Mouse (Mus musculus) megakaryocyte-erythroid progenitor cell, adult 5-6 weeks (primary cell): Measurements from ENCODE around the gene Mrpl24. TPM values are rescaled to one million over a fixed set of nuclear protein-coding genes. Genes with fewer than 3 reads are reported as not detected.

Experiments used
- ATAC-seq: replicated peaks from 2 replicates; pipeline ENCODE4 v1.8.0; 2016; ENCODE audit warnings: mild to moderate bottlenecking, inconsistent platforms; ENCODE audit not compliant: severe bottlenecking, poor library complexity, low FRiP score, low TSS enrichment
- total RNA-seq, 2 experiments: library from RNA; stranded (forward) in 1 of 2; stranded (reverse) in 1 of 2; fragments of 200-1000, 215-1000 nt in 1 of 2; fragments of >200 nt in 1 of 2; fragmentation: Nextera tagmentation in 1 of 2; gene quantifications; 2 replicates each; pipeline ENCODE4 v1.2.3; 2014 to 2017

Mrpl24 gene
- total RNA-seq, 2 experiments from 2014 or later, result 118 to 201 TPM

DNA sequence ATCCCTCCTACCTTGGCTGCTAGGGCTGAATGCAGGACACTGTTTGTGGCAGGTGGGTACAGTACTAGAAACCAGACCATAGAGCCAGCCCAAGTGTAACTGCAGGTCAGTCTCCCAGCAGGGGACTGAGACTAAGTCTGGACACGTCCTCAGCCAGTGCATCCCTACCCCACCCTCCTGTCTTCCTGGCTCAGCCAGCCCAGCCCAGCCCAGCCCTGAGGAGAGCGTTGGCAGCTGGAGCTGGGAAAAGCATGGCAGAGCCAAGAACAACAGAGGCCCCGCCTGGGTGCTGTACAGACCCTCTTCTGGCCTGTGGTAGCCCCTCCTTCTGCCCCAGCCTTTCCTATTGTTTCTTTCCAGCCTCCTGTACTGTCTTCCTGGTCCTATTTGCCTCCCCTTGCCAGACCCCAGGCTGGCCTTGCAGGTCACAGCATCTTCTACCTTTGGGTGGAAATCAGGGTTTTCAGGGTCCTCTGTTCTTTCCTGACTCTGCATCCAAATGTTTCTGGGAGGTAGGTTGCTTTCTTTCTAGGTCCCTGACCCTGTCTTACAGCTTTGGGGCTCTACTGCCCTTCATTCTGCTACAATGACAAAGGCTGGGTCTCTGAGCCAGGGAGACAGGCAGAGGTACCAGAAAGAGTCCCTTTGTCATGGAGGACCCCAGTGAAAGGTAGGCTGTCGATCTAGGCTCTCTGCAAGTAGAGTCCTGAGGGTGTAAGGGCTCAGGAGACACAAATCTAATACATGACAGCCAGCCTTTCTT lies 25.7 kb downstream of the Mrpl24 start:
- no peak for ATAC-seq

DNA sequence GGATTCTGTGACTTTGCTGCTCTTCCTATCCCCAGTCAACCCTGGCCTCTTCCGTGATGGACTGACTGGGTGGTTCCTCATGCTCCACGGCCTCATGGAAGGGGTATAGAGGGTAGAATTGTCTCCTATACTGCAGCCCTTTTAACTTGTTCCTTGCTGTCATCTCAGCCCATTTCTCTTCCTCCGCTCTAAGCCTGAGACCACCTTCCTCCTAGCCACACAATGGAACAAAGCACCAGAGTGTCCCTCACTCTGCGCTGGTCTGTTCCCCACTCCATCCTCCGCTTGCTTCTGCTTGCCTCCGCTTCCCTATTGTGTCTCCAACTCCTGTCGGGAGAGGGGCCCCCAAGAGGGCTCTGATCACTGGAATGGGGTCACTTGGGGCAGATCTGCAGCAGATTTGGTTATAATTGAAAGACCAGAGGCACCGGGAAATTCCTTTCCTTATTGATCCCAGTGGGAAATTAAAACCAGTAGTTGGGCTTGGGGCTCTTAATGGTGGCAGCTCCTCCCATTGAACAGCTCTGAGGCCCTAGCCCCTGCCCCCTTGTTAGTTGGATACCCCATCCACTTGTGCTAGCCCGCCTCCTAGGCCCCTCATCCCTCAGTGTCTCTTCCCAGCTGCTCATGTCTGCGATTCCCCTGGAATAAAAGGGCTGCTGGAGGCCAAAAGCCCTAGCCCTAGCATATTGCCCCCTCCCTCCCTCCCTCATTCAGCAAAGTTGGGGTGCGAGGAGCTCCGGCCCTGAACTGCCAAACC lies 26.7 kb downstream of the Mrpl24 start:
- ATAC-seq, result no peak

DNA sequence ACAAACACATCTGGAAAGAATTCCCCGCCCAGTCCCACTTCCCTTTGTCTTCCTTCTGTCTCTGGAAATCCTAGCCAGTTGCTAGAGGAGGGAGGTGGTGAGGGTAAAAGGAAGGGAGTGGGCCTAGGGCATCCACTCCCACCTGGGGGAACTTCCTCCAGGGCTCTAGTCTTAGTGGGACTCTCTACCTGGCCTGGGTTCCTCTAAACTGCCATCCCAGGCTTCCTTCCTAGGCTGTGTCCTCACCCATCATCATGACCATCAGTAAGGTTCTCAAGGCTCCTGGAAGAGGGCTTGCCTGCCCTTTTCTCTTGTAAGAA lies 27.2 kb downstream of the Mrpl24 start:
- ATAC-seq, result no peak

DNA sequence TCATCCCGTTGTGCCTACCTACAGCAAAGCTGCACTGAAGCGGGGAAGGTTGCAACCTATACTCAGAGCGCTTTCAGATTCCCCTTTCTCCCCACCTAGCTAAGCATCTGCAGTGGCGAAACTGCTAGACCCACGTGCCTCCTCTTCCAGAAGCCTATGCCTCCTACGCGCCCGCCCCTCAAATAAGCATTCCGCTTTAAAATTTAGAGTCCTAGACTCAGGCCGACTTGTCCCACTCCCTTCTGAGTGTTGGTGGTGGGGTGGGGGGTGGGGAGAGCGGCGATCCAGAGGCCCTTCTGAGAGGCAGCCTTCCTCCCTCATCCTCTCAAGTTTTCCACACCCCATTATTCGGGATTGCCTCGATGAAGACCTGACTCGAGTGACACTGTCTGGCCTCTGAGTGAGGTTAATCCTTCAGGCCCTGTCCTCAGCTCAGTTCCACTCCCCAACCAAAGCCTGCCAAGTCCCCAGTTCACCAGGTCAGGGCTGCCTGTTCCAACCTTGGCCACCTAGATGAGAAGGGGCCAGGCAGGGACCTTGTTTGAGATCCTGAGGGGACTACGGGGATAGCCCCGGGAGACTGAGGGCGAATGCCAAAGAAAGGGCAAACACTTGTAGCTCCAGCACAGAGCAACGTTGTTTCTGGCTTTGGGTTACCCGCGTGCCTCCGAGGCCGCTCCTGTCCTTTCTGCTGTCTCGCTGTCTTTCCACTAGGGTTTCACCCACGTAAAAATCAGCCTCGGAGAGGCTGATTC lies 27.9 kb downstream of the Mrpl24 start:
- ATAC-seq, result no peak

DNA sequence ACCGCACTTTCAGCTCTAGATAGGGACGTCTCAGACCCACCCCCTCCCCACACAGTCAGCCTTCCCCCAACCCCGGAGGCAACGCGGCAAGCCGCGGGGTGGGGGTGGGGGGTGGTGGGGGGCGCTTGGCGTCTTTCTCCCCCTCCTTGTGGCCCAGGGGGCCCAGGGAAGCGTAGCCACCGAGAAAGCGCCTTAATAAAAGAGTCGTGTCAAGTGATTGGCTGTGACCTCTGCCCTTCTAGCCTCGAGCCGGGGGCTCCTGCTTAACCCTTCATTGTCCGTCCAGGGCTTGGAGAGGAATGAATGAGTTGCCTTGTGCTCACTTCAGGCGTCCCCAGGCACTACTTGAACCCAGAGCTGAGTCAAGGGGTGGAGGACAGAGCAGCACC lies 28.5 kb downstream of the Mrpl24 start:
- no peak for ATAC-seq

DNA sequence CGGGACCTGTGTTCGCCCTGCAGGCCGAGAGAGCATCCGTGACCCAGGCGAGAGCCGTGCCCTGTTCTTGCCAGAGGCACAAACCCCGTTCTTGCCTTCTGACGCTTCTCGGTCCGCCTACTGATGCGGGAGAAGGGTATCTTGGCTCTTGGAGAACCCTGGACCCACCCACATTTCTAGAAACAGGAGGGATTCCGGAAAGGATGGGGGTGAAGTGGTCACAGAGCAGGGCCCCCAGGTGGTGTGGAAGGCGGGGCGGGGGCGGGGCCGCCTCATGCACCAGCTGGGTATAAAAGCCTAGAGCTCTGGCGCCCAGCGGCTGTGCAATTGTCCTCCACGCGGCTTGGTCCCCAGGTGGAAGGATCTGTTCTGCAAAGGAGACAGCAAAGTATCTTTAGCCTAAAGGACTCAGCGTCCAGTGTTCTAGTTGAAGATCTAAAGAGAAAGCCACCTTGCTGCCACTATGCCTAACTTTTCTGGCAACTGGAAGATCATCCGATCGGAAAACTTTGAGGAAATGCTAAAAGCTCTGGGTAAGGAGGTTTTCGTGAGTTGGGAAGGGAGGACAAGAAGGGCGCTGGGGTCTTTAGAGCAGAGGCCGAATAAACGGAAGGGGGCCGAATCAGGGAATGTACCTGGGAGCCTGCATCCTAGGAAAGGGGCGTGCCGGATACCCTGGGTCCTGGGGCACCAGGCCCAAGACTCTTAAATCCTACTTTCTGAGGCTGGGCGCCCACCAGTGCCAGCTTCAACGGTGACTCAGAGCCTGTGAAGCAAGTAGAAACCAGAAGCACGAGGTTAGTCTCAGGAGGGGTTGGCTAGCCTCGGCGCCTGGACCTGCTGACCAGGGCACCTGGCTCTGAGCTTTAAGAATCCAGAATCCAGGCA lies 29.3 kb downstream of the Mrpl24 start, which contains the start of gene Crabp2:
Gene Crabp2, plus strand, starts transcription at position 289 of the 888 bp plus-strand sequence.
- ATAC-seq, result peak; percentile 39; the same call in 1 of the 2 replicates

DNA sequence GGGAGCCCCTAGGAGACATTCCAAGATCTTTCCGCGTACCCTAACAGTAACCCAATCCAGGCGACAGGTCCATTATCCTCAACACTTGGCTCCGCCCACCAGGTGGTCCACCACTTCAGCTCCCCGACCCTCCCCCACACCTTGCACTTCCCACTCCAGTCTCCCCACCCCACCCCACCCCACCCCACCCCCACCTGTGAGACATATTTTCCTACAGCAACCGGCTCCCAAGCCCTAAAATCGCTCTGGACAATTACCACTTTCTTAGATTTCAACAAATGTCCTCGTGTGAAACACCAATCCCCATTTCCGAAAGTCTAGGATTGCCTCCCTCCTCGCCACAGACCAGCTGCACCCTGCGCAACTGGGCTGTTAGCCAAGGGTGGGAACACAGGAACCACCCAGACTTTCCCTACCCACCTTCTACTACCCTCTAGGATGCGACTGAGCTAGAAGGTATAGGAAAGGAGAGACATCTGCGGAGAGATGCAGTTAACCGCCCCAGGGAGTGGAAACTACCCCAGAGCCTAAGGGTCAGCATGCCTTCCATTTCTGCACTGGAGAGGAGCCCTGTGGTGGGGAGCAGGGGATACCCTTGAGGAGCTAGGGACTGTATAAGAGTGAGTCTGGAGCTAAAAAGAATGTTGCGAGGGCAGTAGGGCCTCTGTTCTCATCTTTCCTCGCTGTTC lies 30.1 kb downstream of the Mrpl24 start:
- ATAC-seq, result no peak

DNA sequence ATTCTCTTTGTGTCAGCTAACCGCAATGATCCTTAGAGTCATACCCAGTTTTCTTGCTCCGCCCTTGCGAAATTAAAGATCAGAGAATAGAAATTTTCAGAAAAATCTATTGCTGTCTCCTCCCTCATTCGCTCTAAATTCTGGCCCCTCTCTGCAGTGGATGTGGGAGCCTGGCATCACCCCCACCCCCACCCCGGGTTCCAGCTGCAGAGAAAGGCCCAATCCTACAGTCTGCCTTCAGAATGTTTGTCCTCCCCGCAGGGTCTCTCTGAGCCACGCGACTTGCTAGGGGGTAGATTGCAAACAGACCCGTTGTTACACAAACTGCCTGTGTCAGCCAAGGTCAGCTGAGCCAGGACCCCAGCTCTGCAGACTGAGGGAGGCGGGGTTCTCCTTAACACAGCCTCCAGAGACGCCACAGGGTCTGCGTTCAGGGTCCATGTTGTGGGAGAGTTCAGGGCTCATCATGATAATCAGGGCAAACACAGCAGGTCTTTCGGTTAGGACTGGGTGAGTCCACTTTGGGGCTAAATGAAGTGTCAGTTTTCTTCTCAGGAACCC lies 30.7 kb downstream of the Mrpl24 start:
- no peak for ATAC-seq

DNA sequence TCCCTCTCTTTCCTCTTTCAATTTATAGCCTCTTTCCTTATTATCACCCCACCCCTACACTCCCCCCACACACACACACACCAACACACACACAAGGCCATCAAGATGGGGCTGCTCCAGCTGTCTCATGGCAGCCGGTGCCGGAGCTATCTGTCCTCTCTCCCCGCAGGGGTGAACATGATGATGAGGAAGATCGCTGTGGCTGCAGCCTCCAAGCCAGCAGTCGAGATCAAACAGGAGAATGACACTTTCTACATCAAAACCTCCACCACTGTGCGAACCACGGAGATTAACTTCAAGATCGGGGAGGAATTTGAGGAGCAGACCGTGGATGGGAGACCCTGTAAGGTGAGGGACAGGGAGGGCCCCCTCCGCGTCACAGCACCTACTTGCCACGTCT lies 32.6 kb downstream of the Mrpl24 start:
- ATAC-seq, result no peak

DNA sequence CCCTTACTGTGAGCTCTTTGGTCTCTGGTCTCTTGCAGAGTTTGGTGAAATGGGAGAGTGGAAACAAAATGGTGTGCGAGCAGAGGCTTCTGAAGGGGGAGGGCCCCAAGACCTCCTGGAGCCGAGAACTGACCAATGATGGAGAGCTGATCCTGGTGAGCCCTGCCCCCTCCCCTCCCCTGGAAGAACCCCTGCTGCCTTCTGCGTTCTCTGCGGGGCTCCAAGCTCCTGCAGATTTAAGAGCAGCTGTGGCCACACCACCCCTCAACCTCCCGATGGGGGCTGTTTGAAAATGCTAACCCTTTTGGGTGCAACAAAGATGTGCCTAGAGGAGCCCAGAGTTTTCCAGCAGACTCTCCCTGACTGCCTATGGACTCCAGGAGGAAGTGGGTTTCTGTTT lies 33.1 kb downstream of the Mrpl24 start:
- no peak for ATAC-seq

DNA sequence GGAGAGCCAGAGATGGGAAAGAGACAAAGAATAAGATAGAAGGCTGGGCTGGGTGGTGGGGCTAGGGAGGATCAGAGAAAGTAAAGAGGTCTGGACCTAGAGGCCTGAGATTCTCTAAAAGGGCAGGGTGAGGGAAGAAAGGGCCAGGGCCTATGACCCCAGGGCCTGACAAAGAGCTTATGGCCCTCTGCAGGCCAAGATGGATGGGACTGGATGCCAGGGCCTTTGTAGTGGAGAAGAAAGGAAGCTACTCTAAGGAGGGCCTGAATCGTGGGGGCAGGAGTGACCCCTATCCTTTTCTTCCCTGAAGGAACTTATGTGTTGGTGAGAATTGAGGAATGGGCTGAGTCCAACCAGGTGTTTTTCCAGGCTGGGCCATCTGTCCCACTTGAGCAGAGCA lies 38.8 kb downstream of the Mrpl24 start:
- ATAC-seq, result no peak

DNA sequence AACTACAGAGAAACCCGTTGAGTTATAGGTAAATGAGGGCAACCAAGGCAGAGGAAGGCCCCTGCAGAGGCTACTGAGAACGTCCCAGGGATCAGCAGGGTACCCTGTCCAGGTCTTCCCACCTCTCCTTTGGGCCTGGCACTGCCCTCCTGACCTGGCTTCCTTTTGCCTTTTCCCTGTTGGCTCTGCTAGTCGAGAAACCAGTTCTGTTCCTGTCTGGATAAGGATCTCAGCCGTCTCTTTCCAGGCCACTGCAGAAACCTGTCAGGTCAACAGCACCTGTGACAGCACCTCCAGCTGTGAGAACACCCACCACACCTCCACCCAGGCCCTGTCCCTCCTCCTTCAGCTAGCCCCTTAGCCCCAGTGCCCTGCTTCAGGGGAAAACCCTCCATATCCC lies 39.2 kb downstream of the Mrpl24 start:
- ATAC-seq, result no peak

DNA sequence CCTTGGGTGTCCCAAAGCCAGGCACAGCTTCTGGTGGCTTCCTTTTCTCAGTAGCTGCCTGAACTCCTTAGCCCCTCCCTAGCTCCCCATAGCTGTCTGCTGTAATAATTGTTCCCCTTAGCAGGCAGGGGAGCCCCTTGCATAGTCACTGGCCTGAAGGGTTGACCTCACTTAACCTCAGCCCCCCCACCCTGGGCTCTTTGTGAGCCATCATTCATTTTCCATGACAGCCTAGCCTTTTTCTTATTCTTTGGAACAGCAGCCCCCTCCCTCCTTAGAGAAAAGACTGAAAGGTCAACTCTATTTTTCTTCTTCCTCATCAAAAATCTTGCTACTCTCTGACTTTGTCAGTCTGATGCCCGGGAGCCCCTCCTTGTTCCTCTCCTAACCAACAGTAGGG lies 39.7 kb downstream of the Mrpl24 start:
- ATAC-seq, result no peak

DNA sequence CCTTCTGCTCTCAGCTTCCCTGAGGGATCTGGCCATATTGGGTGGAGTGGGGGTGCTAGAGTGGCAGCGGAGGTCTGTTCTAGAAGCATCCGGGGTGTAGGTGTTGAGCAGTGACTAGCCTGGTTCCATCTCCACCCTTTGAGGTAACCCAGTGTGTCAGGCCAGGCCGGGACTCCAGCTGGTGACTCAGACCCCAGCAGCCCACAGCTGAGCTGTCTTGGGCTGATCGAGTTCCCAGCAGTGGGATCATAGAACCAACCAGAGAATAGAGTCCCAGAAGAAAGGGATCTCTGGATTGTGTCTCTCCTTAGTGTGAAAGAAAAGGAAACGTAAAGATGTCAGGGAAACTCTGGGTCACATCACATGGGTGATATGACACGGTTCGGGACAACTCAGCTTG lies 40.1 kb downstream of the Mrpl24 start:
- no peak for ATAC-seq

DNA sequence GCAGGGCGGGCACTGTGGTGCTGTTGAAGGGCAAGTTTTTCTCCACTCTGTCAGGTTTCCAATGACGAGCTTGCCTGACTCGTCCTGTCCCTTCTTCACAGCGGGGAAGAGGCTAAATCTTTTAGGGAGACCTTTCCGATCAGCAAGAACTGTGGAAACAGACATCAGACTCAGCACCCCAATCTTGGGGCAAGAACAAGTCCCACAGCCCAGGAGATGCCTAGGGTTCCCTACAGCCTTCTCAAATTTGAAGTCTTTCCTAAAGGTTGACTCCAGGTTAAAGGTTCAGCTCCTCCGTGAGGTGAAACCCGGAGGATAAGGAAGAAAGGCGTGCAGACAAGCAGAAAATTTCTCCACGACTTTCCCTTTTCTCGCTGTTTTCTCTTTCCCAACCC lies 40.9 kb downstream of the Mrpl24 start:
- no peak for ATAC-seq

DNA sequence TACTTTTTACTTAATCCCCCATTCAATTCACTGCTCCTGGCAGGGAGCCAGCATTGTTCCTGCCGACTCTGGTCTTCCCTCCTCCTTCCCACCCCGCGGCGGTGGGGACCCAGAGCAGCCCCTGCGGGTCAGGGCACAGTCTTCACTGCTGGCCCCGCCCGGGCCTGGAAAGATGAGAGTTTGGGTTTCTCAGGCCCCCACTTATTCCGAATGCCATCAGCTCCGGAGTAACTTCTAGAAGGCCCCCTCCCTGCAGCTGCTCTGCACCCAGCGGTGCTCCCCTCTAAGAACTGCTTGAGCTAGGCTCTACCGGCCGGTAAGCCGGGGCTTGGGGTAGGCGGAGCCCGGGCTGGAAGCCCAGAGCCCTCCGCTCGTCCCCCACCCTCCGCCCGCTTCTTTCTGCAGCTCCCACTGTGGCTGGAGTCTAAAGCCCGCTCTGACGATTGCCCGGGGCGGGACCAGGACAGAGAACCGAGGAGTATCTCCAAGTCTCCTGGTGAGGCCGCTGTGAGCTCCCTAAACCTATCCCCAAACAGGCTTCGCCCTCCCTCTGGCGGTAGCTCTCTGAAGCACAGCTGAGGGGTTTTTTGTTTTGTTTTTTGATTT lies 41.4 kb downstream of the Mrpl24 start:
- ATAC-seq, result peak; percentile 99

DNA sequence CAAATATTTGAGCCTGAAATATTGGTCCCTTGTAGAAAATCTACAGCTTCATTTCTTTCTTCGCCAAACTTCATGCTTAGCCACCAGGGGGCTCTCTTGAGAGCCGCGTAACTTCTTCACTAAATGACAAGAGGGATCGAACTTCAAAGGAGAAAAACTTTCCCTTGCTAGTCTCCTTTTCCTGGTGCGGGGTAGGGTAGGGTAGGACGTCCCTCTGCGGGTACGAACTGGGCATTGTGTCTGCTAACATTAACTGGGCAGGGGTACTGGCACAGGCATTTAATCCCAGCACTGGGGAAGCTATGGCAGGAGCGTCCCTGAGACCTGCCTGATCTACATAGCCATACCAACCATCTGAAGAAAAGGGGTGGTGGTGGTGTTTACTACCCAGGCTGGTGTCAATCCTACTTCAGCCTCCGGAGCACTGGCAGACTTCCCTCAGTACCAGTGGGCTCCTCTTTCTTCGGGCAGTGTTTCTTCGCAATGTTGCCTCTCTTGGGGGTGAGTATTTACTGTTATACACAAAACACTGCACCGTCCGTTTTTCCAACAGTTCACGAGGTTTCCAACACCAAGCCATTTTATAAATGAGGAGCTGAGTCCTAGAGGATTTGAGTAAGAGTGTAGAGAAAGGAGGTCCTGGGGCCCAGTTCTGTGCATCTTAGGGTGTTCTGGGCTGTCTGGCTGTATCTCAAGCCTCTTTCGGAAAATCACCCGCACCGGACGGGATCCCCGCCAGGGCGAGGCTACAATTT lies 51.1 kb downstream of the Mrpl24 start:
- ATAC-seq, result peak; percentile 62
